Mouse (Mus musculus): ENCODE results near the gene Rbm42.

Gene Rbm42

GRCm38 (mm10) chr7:30592772-30593423 lies 57.2 kb downstream of the Rbm42 start:
- CTCF ChIA-PET = interaction anchor here (0.5 kb wide), 1 partner anchor 30 kb away, joined by 5 read pairs; the partner anchor contains the start of genes Gm49396, Psenen and U2af1l4

GRCm38 (mm10) chr7:30591605-30591951 lies 58.5 kb downstream of the Rbm42 start:
- CTCF ChIA-PET = no interaction called here

All from spleen, embryonic (tissue).